Mouse (Mus musculus) heart, postnatal 0 days (tissue): ENCODE results near the gene 4933411K16Rik.

ENCODE experiments used
- CTCF ChIP-seq: IDR thresholded peaks from 2 replicates; pipeline ENCODE4 v1.5.1; 2016; ENCODE audit warnings: antibody characterized with exemption, control low read depth, low read depth
- EP300 ChIP-seq: IDR thresholded peaks from 2 replicates; pipeline ENCODE4 v1.6.1; 2016; ENCODE audit warnings: antibody characterized with exemption, low read depth

GRCm38 (mm10) chr19:42055881-42056280 lies 3.8 kb downstream of the 4933411K16Rik start:
- TF ChIP-seq EP300 (no peak), CTCF (no peak)
